Mouse (Mus musculus): ENCODE results near the gene Hectd3. TPM values are rescaled to one million over a fixed set of nuclear protein-coding genes. Genes with fewer than 3 reads are reported as not detected.

Gene Hectd3
- polyA plus RNA-seq, 1 experiment from 2014 or later: 24.9 TPM

Other genes with a start within 250 kb of the Hectd3 start
- 27.2 and 33.4 TPM in 2 replicates for gene Toe1, start 187.7 kb upstream of the Hectd3 start, polyA plus RNA-seq (2015; fragmentation: Nextera tagmentation; extraction: Ambion mirVana)
- 5.6 and 7.5 TPM in 2 replicates for gene Mutyh, start 187.6 kb upstream of the Hectd3 start, polyA plus RNA-seq (2015; fragmentation: Nextera tagmentation; extraction: Ambion mirVana)
- 1.4 and 1.8 TPM in 2 replicates for gene Hpdl, start 173.6 kb upstream of the Hectd3 start, polyA plus RNA-seq (2015; fragmentation: Nextera tagmentation; extraction: Ambion mirVana)
- 4.2 and 4.4 TPM in 2 replicates for gene Zswim5, start 117.9 kb upstream of the Hectd3 start, polyA plus RNA-seq (2015; fragmentation: Nextera tagmentation; extraction: Ambion mirVana)
- gene Urod, start 904 bp upstream of the Hectd3 start, polyA plus RNA-seq (2015; fragmentation: Nextera tagmentation; extraction: Ambion mirVana): 57.2 and 62.7 TPM in 2 replicates
- 46.1 and 49.1 TPM in 2 replicates for gene Eif2b3, start 24.1 kb downstream of the Hectd3 start, polyA plus RNA-seq (2015; fragmentation: Nextera tagmentation; extraction: Ambion mirVana)
- gene Ptch2, start 100.8 kb downstream of the Hectd3 start, polyA plus RNA-seq (2015; fragmentation: Nextera tagmentation; extraction: Ambion mirVana): 6.9 and 7.1 TPM in 2 replicates
- 4.7 and 5.5 TPM in 2 replicates for gene Btbd19, start 130.4 kb downstream of the Hectd3 start, polyA plus RNA-seq (2015; fragmentation: Nextera tagmentation; extraction: Ambion mirVana)
- gene Tctex1d4, start 131.5 kb downstream of the Hectd3 start, polyA plus RNA-seq (2015; fragmentation: Nextera tagmentation; extraction: Ambion mirVana): not detected in 2 replicates
- gene Plk3, start 138.6 kb downstream of the Hectd3 start, polyA plus RNA-seq (2015; fragmentation: Nextera tagmentation; extraction: Ambion mirVana): 19.5 and 22.5 TPM in 2 replicates
- 530 and 610 TPM in 2 replicates for gene Rps8, start 160.9 kb downstream of the Hectd3 start, polyA plus RNA-seq (2015; fragmentation: Nextera tagmentation; extraction: Ambion mirVana)
- 6.8 and 17.1 TPM in 2 replicates for gene Kif2c, start 187.3 kb downstream of the Hectd3 start, polyA plus RNA-seq (2015; fragmentation: Nextera tagmentation; extraction: Ambion mirVana)